Mouse (Mus musculus) testis, adult 2 months (tissue): ENCODE results near the gene Cacnb2. TPM values are rescaled to one million over a fixed set of nuclear protein-coding genes. Genes with fewer than 3 reads are reported as not detected.

ENCODE experiments used
- H3K27ac ChIP-seq: fragments of 200-500 bp; 2 replicates; pipeline ENCODE4 v1.5.1; 2012; ENCODE audit warnings: low read depth, low read length; ENCODE audit not compliant: control insufficient read depth, insufficient read depth
- H3K27me3 ChIP-seq: fragments of 200-500 bp; 2 replicates; pipeline ENCODE4 v1.6.1; 2012; ENCODE audit warnings: mild to moderate bottlenecking, low read length, moderate library complexity; ENCODE audit not compliant: control insufficient read depth, insufficient read depth
- H3K36me3 ChIP-seq: fragments of 200-500 bp; 2 replicates; pipeline ENCODE4 v1.6.1; 2012; ENCODE audit warnings: mild to moderate bottlenecking, low read length; ENCODE audit not compliant: control insufficient read depth, insufficient read depth
- H3K4me1 ChIP-seq: fragments of 200-500 bp; 2 replicates; pipeline ENCODE4 v1.6.1; 2012; ENCODE audit warnings: low read length; ENCODE audit not compliant: control insufficient read depth, insufficient read depth
- H3K4me3 ChIP-seq: fragments of 200-500 bp; 2 replicates; pipeline ENCODE4 v1.5.1; 2012; ENCODE audit warnings: low read depth, mild to moderate bottlenecking, low read length, moderate library complexity, mixed read lengths; ENCODE audit not compliant: control insufficient read depth
- CTCF ChIP-seq: fragments of 200-500 bp; IDR thresholded peaks from 2 replicates; pipeline ENCODE4 v1.5.1; 2012; ENCODE audit warnings: low read depth, mild to moderate bottlenecking, inconsistent platforms, low read length, moderate library complexity; ENCODE audit not compliant: control insufficient read depth, insufficient read depth, insufficient replicate concordance
- POLR2A ChIP-seq: fragments of 200-500 bp; IDR thresholded peaks from 2 replicates; pipeline ENCODE4 v1.6.1; 2012; ENCODE audit warnings: low read depth, mild to moderate bottlenecking, inconsistent platforms, low read length, moderate library complexity; ENCODE audit not compliant: control insufficient read depth
- polyA plus RNA-seq: library from polyadenylated mRNA; depleted of rRNA; stranded (reverse); fragments of >200 nt; gene quantifications from 2 replicates; pipeline ENCODE4 v1.2.3, GENCODE M21; 2012

Cacnb2 gene
- polyA plus RNA-seq, 1 experiment: 0.52 TPM

GRCm38 (mm10) chr2:14883460-14883859, 280.6 kb downstream of the Cacnb2 start:
- Histone ChIP-seq H3K36me3 (no peaks in the 10 kb centered on the region), H3K4me1 (no peaks in the 10 kb centered on the region), H3K4me3 (no peak overlapping the region), H3K27me3 (no peaks in the 10 kb centered on the region), H3K27ac (no peak overlapping the region)
- TF ChIP-seq POLR2A: no peak
- no peak for TF ChIP-seq CTCF

DNA sequence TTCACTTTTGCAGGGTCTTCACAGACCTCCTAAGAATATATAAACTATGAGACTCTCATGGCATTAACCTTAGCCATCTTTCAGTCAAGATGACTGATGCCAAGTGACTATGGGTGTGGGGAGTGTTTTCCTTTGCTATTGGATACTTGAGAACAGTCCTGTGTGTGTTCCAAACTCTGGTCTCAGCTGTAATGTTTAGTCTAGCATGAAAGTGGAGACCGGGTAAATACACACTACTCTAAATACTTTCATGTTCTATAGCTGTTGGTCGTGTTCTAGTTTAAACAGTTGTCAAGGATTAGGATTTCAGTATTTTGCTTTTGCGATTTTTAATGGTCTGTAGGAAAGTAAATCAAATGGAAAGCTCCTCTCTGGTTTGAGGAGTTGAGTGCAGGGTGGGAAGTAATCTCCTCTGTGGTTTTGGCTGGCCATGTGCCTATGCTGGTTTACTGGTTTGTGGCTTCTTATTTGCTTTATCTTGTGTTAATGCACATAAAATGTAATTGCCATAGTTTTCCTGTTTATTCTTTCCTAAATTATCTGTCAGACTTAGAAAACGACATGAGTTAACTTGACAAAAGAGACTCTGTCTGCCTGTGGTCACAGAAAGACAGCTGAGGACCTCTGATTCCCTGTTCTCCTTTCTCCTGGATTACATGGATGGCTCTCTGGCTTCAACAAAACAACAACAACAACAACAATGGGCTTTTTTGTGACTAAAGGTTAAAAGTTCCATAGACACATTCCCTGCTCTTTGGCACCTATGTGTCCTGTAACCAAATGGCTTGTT, 285.7 kb downstream of the Cacnb2 start:
- Histone ChIP-seq H3K4me1 (no peaks in the 10 kb centered on the region), H3K36me3 (no peaks in the 10 kb centered on the region), H3K4me3 (no peak overlapping the region), H3K27ac (no peak overlapping the region), H3K27me3 (no peaks in the 10 kb centered on the region)
- TF ChIP-seq POLR2A (no peak), CTCF (no peak)

DNA sequence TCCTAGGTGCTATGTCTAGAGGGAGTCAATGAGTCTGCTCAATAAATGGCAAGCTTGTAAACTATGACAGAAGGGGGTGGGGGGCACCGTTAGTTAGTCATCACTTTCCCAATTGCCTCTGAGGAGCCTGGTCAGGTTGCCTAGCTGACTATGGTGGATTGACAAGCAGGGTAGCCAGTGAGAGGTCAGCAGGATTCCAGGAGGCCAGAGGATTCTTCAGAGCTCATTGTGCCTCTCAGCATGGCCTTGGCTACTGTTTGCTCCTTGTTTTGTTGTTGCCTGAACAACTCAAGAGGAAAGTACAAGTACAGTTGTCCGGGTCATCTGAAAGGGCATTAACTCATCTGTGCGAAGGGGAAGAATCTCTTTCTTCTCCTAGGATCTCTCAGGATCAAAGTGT, 300.9 kb downstream of the Cacnb2 start:
- no peaks in the 10 kb centered on the region for H3K36me3 ChIP-seq
- no peak overlapping the region for H3K4me3 ChIP-seq
- TF ChIP-seq POLR2A (no peak), CTCF (no peak)
- no peaks in the 10 kb centered on the region for H3K4me1 ChIP-seq
- no peak overlapping the region for H3K27ac ChIP-seq
- H3K27me3 ChIP-seq: no peaks in the 10 kb centered on the region

DNA sequence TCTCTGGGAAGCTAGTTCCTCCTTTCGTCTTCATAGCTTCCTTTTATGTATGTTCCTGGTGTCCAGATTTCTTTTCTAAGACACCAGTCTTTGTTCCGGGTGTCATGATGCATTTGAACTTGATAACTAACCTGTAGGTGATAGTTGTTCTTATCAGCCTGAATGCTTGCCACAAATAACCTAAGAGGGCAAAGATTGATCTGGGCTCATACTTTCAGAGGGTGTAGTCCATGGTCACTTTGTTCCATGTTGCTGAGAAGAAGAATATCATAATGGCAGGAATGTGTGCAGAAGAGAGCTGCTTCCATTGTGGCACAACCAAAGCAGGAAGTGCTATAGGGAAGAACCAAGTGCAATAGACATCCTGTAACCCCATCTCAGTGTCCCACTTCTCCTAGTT, 302.0 kb downstream of the Cacnb2 start:
- H3K4me3 ChIP-seq: no peak overlapping the region
- no peaks in the 10 kb centered on the region for H3K36me3 ChIP-seq
- H3K27ac ChIP-seq: no peak overlapping the region
- no peaks in the 10 kb centered on the region for H3K27me3 ChIP-seq
- TF ChIP-seq CTCF: no peak
- TF ChIP-seq POLR2A: no peak
- H3K4me1 ChIP-seq: no peaks in the 10 kb centered on the region

- Histone ChIP-seq H3K4me3 (no peak overlapping the region), H3K4me1 (no peaks in the 10 kb centered on the region), H3K27me3 (no peaks in the 10 kb centered on the region), H3K27ac (no peak overlapping the region), H3K36me3 (no peaks in the 10 kb centered on the region)
- no peak for TF ChIP-seq POLR2A
- no peak for TF ChIP-seq CTCF
Observed at GRCm38 (mm10) chr2:14907124-14907925, 304.4 kb downstream of the Cacnb2 start.

- no peaks in the 10 kb centered on the region for H3K27me3 ChIP-seq
- H3K27ac ChIP-seq: no peak overlapping the region
- H3K4me1 ChIP-seq: no peaks in the 10 kb centered on the region
- no peaks in the 10 kb centered on the region for H3K36me3 ChIP-seq
- H3K4me3 ChIP-seq: no peak overlapping the region
- TF ChIP-seq POLR2A (no peak), CTCF (no peak)
Observed at GRCm38 (mm10) chr2:14917585-14918247, 314.8 kb downstream of the Cacnb2 start.

DNA sequence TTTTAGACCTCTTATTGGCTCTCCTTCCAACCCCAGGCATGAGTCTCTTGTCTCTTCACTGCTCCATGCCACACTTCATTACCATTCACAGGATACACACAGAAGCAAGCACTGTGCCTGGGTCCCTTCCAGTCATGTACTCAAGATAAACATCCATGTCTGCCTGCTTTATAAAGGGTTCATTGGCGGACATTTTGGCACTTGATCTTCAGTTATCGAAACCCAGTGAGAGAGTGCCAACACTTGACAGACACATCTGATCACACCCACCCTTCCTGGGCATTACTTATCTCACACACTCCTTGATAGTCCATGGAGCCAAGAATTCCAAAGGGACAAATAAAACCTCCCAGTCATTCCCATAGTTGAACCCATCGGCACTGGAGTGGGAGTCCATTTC, 327.0 kb downstream of the Cacnb2 start:
- H3K27ac ChIP-seq: no peak overlapping the region
- no peak overlapping the region for H3K4me3 ChIP-seq
- no peaks in the 10 kb centered on the region for H3K27me3 ChIP-seq
- TF ChIP-seq POLR2A: no peak
- no peak for TF ChIP-seq CTCF
- H3K36me3 ChIP-seq: no peaks in the 10 kb centered on the region
- H3K4me1 ChIP-seq: no peaks in the 10 kb centered on the region
